Mouse (Mus musculus): ENCODE data around the gene Nrip2. TPM values are rescaled to one million over a fixed set of nuclear protein-coding genes. Genes with fewer than 3 reads are reported as not detected.
A peak's percentile ranks its signal among the peaks of the same experiment; 100 is the strongest.

Nrip2 gene
- total RNA-seq, 2 experiments from 2014 or later: 3.0 to 3.4 TPM

DNA sequence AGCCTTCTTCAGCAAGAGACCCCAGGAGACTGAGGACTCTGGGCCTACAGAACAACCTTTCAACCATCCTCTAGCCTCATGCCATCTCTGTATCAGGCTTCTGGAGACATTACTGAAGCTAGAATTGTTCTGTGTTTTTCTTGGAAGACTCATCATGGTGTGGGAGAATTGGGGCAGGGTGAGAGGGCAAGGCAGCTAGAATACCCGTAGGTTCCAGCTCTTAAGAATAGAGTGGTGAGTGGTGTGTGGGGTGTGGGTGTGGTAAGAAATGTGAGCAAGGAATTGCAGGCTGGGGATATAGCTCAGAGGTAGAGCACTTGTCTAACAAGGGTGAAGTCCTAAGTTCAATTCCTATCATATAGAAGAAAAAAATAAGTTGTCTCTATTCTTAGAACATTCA, 14.1 kb upstream of the Nrip2 start:
- intact Hi-C loops (cut with DNase I; ENCODE audit: low total_unique reads): no loop called here
- no peak for DNase-seq

DNA sequence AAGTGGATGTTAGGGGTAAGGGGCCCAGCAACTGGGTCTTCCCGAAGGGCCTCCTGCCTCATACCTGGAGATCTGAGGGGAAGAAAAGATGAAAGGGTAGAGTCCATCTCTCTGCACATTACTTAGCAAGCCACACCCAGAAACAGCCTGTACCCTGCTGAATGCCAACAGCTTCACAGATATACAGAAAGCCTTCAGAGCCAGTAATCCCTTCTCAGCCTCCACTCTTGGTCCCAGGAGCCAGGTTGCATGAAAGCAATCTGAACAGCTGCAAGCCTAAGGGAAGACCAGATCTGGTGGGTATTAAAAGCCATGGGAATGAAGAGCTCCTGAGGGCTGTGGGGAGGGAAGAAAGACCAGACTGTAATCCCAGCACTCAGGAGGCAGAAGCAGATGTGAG, 9.9 kb upstream of the Nrip2 start:
- intact Hi-C loops (cut with DNase I; ENCODE audit: low total_unique reads): no loop called here
- DNase-seq: no peak

DNA sequence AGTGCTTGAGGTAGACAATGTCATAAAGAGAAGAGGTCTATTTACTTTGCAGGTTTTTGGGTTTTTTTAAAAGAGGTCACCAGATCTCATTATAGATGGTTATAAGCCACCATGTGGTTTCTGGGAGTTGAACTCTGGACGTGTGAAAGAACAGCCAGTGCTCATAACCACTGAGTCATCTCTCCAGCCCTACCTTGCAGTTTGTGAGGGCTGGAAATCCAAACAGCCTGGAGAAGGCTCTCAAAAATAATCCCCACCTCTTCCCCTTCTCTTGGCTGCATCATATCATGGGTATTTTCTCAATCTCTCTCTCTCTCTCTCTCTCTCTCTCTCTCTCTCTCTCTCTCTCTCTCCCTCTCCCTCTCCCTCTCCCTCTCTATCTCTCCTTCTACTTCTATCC, 8.4 kb upstream of the Nrip2 start:
- DNase-seq: no peak
- intact Hi-C loops (cut with DNase I; ENCODE audit: low total_unique reads): no loop called here

GRCm38 (mm10) chr6:128397574-128398261, 1.4 kb upstream of the Nrip2 start:
- intact Hi-C loops (cut with DNase I; ENCODE audit: low total_unique reads): no loop called here
- no peak for DNase-seq

DNA sequence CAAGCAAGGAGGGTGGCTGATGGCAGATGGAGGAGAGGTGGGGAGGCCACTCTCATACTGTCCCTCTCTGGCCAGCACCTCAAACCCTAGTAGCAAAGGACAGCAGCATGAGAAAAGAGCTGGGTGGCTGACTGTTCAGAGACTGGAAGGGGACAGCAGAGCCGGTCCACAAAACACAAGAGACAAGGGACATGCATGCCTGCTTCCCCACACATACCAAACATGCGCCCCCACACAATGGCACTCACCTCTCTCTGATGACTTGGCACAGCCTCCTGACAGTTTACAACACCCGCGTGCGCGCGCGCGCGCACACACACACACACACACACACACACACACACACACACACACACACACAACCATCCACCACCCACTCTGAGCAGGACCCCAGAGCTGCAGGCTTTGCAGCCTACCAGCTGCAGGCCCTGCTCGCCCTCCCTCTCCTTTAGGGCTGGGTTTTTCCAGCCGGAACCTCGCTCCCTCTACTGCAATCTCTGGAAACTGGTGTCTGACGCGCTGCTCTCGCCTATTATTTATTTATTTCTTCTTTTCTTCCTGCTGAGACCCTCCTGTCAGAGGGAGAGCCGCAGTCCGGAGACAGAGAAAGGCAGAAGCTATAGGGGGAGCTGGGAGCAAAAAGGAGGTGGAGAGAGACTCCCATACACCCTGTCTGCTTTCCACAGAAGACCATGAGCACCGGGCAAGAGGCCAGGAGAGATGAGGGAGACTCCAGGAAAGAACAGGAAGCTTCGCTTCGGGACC, 507 bp downstream of the Nrip2 start:
- intact Hi-C loops (cut with DNase I; ENCODE audit: low total_unique reads): no loop called here
- peak; percentile 36 for DNase-seq

GRCm38 (mm10) chr6:128404708-128405107, 5.6 kb downstream of the Nrip2 start:
- intact Hi-C loops (cut with DNase I; ENCODE audit: low total_unique reads): no loop called here
- no peak for DNase-seq

DNA sequence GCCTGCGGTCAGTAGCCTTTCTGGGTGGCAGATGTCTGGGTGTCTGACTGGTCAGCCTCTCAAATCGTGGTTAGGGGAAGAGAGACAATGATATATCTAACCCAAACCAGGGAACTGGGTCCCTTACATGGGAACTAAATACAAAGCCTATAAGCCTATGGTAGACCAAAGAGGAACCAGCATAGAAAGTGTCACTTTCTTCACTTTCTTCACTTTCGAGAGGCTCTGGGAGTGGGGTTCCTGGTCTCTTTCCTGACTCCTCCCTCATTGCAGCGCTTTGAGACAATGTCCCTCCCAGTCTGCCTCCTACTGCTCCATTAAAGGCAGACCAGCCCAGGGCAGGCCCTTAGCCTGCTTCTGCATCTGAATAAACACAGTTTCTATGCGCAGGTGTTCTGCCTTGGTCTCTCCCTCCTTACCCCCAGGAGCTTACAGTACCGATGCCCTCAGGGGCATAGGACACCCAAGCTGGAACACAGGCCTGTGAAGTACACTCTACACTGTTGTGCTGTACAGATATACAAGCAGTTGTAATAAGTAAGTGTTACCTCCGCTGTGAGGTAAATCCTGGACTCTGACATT, 9.5 kb downstream of the Nrip2 start:
- intact Hi-C loops (cut with DNase I; ENCODE audit: low total_unique reads): no loop called here
- no peak for DNase-seq

GRCm38 (mm10) chr6:128410305-128410704, 11.2 kb downstream of the Nrip2 start:
- intact Hi-C loops (cut with DNase I; ENCODE audit: low total_unique reads): loop anchor here (5.0 kb wide), 2 partner anchors 38 to 93 kb away; no protein-coding TSS in a partner anchor
- DNase-seq: no peak

GRCm38 (mm10) chr6:128411115-128411514, 12.0 kb downstream of the Nrip2 start:
- intact Hi-C loops (cut with DNase I; ENCODE audit: low total_unique reads): loop anchor here (5.0 kb wide), 2 partner anchors 39 to 94 kb away; no protein-coding TSS in a partner anchor

DNA sequence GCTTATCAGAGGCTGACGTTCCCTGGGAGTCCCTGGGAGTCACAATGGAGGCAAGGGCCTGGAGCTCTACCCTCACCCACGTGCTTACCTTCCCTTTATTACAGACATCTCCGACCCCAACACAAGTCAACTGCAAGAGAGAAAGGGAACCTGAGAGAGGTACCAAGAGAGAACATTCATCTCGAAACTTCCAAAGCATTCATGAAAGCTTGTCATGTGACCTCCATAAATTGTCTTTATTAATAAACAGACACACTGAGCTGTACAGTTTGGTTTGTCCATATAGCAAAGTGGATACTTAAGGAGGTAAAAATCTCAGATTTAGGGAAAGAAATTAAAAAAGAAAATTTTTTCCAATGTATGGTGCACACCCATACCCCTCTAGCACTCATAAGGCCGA, 17.1 kb downstream of the Nrip2 start:
- intact Hi-C loops (cut with DNase I; ENCODE audit: low total_unique reads): no loop called here
- DNase-seq: no peak

More at GRCm38 (mm10) chr6:128411115-128411514, 12.0 kb downstream of the Nrip2 start:
- DNase-seq: peak; percentile 60

DNA sequence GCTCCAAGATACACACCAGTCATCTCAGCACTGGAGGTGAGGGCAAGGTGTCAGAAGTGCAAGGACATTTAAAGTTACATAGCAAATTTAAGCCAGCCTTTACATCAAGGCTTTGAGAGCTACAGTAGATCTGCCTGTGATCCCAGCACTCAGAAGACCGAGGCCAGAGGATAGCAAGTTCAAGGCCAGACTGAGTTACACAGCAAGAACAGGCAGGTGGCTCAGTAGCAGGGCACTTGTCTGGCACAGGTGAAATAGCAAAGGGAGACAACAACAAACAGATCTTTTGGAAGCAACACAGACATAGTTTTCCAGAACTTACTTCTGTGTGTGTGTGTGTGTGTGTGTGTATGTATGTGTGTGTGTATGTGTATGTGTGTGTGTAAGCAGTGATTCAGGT, 19.0 kb downstream of the Nrip2 start:
- intact Hi-C loops (cut with DNase I; ENCODE audit: low total_unique reads): no loop called here
- no peak for DNase-seq

- DNase-seq: no peak
- intact Hi-C loops (cut with DNase I; ENCODE audit: low total_unique reads): no loop called here
These were observed 21.9 kb downstream of the Nrip2 start for GRCm38 (mm10) chr6:128421036-128421435.

- DNase-seq: no peak
- intact Hi-C loops (cut with DNase I; ENCODE audit: low total_unique reads): no loop called here
These were observed 22.4 kb downstream of the Nrip2 start for GRCm38 (mm10) chr6:128421480-128421879.

DNA sequence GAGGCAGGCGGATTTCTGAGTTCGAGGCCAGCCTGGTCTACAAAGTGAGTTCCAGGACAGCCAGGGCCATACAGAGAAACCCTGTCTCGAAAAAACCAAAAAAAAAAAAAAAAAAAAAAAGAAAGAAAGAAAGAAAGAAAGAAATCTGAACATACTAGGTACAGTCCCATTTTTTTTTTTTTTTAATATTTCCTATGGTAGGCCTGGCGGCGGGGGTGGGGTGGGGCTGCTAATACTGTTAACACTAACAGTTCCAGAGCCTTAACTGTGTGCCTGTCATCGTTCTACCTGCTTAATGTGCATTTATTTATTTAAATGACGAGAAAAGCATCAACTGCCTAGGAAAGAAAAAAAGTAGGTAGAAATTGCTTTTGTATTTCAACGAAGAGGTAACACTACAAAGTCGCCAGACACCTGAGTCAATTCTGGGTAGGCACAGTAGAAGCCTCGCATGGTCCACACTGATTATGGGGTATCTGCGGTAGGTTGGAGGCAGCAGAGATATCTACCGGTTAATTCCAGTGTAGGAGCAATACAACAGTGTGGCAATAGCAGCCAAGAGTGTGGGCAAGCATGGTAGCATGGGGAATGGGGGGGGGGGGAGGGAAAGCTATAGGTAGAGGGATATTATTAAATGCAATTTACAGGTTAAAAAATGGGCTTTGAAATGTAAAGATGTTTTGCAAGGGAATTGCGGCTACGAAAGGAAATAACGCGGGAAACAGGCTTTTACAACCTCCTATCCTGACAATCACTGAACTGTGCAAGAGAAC, 24.6 kb downstream of the Nrip2 start:
- intact Hi-C loops (cut with DNase I; ENCODE audit: low total_unique reads): no loop called here
- DNase-seq: no peak

DNA sequence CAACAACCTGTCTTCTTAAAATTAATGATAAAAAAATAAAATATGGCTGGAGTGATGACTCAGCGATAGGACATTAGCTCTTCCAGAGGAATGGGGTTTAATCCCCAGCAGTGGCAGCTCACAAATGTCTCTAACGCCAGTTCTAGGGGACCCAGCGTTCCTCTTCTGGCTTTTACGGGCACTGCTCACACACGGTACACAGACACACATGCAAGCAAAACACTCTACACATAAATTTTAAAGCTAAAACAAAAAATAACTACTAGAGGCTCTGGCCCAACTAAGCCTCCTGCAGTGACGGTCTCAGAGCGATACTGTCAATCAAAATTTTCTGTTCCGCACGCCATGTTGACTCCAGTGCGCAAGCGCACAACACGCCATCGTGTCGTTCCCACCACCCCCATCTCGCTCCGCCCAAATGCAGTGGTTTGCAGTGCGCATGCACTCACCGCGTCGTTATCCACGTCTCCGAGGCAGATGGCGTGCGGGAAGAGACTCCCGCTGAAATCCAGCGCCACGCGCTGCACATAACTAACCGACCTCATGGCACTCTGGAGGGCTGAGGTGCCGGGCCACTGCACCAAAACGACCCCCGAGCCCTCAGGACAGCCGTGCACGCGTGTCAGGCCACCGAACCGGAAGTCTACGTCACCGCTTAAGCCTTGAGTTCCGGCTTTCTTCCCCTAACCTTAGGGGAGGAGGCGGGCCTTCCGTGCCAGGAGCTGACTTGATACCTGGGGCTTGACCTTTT, 25.3 kb downstream of the Nrip2 start, which contains the start of gene Itfg2:
Gene Itfg2, minus strand, starts transcription at position 663 of the 751 bp plus-strand sequence.
- intact Hi-C loops (cut with DNase I; ENCODE audit: low total_unique reads): no loop called here
- peak; percentile 95 for DNase-seq

- no peak for DNase-seq
- intact Hi-C loops (cut with DNase I; ENCODE audit: low total_unique reads): no loop called here
These were observed 25.9 kb downstream of the Nrip2 start for GRCm38 (mm10) chr6:128425046-128425445.

GRCm38 (mm10) chr6:128427571-128427970, 28.5 kb downstream of the Nrip2 start:
- intact Hi-C loops (cut with DNase I; ENCODE audit: low total_unique reads): no loop called here
- DNase-seq: no peak

- DNase-seq: no peak
- intact Hi-C loops (cut with DNase I; ENCODE audit: low total_unique reads): no loop called here
These were observed 30.2 kb downstream of the Nrip2 start for GRCm38 (mm10) chr6:128429300-128429699.

GRCm38 (mm10) chr6:128429826-128430225, 30.7 kb downstream of the Nrip2 start:
- intact Hi-C loops (cut with DNase I; ENCODE audit: low total_unique reads): no loop called here
- DNase-seq: no peak
